Mouse (Mus musculus) spleen, adult 2 months (tissue): ENCODE results near the gene Pcbp2. TPM values are rescaled to one million over a fixed set of nuclear protein-coding genes. Genes with fewer than 3 reads are reported as not detected.
A peak's percentile ranks its signal among the peaks of the same experiment; 100 is the strongest.

ENCODE experiments used
- DNase-seq, 2 experiments: peaks; one replicate each; pipeline versions ENCODE4 v3.0.0 to v3.0.0-alpha.2; 2012 to 2021; ENCODE audit warnings: low spot score in 2 of 2, low read depth in 1 of 2
- H3K27ac ChIP-seq: fragments of 200-500 bp; 2 replicates; pipeline ENCODE4 v1.5.1; 2012; ENCODE audit warnings: low read length, inconsistent platforms; ENCODE audit not compliant: insufficient read depth
- H3K27me3 ChIP-seq: fragments of 200-500 bp; 2 replicates; pipeline ENCODE4 v1.6.1; 2012; ENCODE audit warnings: mild to moderate bottlenecking, moderate library complexity, low read length, inconsistent platforms; ENCODE audit not compliant: control insufficient read depth, insufficient read depth
- H3K36me3 ChIP-seq: fragments of 200-500 bp; 2 replicates; pipeline ENCODE4 v1.6.1; 2012; ENCODE audit warnings: mild to moderate bottlenecking, low read length, inconsistent platforms; ENCODE audit not compliant: control insufficient read depth, insufficient read depth
- H3K4me1 ChIP-seq: fragments of 200-500 bp; 2 replicates; pipeline ENCODE4 v1.6.1; 2011; ENCODE audit warnings: inconsistent platforms; ENCODE audit not compliant: control insufficient read depth, insufficient read depth, insufficient read length
- H3K4me3 ChIP-seq: fragments of 200-500 bp; 2 replicates; pipeline ENCODE4 v1.5.1; 2011; ENCODE audit warnings: mild to moderate bottlenecking, inconsistent platforms; ENCODE audit not compliant: insufficient read depth, insufficient read length; ENCODE audit errors: extremely low read depth
- CTCF ChIP-seq: fragments of 200-500 bp; IDR thresholded peaks from 2 replicates; pipeline ENCODE4 v1.5.1; 2011; ENCODE audit warnings: mild to moderate bottlenecking, inconsistent platforms; ENCODE audit not compliant: insufficient read depth, insufficient read length, insufficient replicate concordance; ENCODE audit errors: extremely low read depth
- POLR2A ChIP-seq: fragments of 200-500 bp; IDR thresholded peaks from 2 replicates; pipeline ENCODE4 v1.6.1; 2011; ENCODE audit warnings: low read depth, low read length, inconsistent platforms
- WGBS: fragments of 180-500 bp; shearing (Covaris S2); methylation state at CpG from one replicate; pipeline ENCODE4 v1.1.7; 2018; 5-methylcytosine and 5-hydroxymethylcytosine counted together
- polyA plus RNA-seq: library from polyadenylated mRNA; depleted of rRNA; stranded (reverse); fragments of >200 nt; gene quantifications from 2 replicates; pipeline ENCODE4 v1.2.3, GENCODE M21; 2012

Pcbp2 gene
- polyA plus RNA-seq, 1 experiment, result 378 TPM

- no peak for DNase-seq
- 87% methylated on average over 4 of the region's 4 CpGs for whole genome bisulfite sequencing
- Histone ChIP-seq H3K27me3 (no peaks in the 10 kb centered on the region), H3K4me3 (no peak overlapping the region), H3K36me3 (peaks cover 10% of the 10 kb centered on the region; the same call in 1 of the 2 replicates), H3K4me1 (peaks cover 2% of the 10 kb centered on the region; the same call in 1 of the 2 replicates), H3K27ac (no peak overlapping the region)
- TF ChIP-seq CTCF, result no peak
- TF ChIP-seq POLR2A, result no peak
Measured at GRCm38 (mm10) chr15:102521480-102521879, 51.1 kb downstream of the Pcbp2 start.

GRCm38 (mm10) chr15:102524892-102525485, 54.6 kb downstream of the Pcbp2 start, which contains the start of gene Npff:
Gene Npff (minus strand): TSS chr15:102524942.
- TF ChIP-seq CTCF (peak; percentile 94; the same call in 1 of the 2 replicates), POLR2A (no peak)
- Histone ChIP-seq H3K36me3 (peaks cover 23% of the 10 kb centered on the region), H3K27ac (0 out of 2 replicates have a peak within 1 kb of the TSS, but pooled peaks have one; percentile 21), H3K4me1 (no peaks in the 10 kb centered on the region), H3K4me3 (no peak within 1 kb of the TSS), H3K27me3 (no peaks in the 10 kb centered on the region)
- WGBS, result 43% methylated on average over 3 of the region's 3 CpGs
- peak; percentile 39 to 60 for DNase-seq

GRCm38 (mm10) chr15:102526111-102527002, 56.0 kb downstream of the Pcbp2 start:
- Histone ChIP-seq H3K36me3 (peaks cover 27% of the 10 kb centered on the region), H3K27me3 (no peaks in the 10 kb centered on the region), H3K27ac (peak overlapping the region; percentile 47; the same call in 1 of the 2 replicates), H3K4me1 (no peaks in the 10 kb centered on the region), H3K4me3 (no peak overlapping the region)
- 64% methylated on average over 6 of the region's 6 CpGs for WGBS
- no peak for DNase-seq
- TF ChIP-seq CTCF (no peak), POLR2A (no peak)

GRCm38 (mm10) chr15:102527936-102528335, 57.6 kb downstream of the Pcbp2 start:
- no peak overlapping the region for H3K4me3 ChIP-seq
- TF ChIP-seq POLR2A (no peak), CTCF (peak; percentile 16; the same call in 1 of the 2 replicates)
- H3K36me3 ChIP-seq, result peaks cover 37% of the 10 kb centered on the region
- no peak for DNase-seq
- 85% methylated on average over 3 of the region's 3 CpGs for WGBS
- H3K27me3 ChIP-seq, result no peaks in the 10 kb centered on the region
- H3K27ac ChIP-seq, result no peak overlapping the region
- H3K4me1 ChIP-seq, result no peaks in the 10 kb centered on the region

GRCm38 (mm10) chr15:102528396-102528795, 58.1 kb downstream of the Pcbp2 start:
- peaks cover 39% of the 10 kb centered on the region for H3K36me3 ChIP-seq
- H3K4me3 ChIP-seq, result no peak overlapping the region
- H3K27ac ChIP-seq, result no peak overlapping the region
- H3K27me3 ChIP-seq, result no peaks in the 10 kb centered on the region
- DNase-seq, result no peak
- WGBS, result 95% methylated on average over 1 of the region's 1 CpGs
- TF ChIP-seq CTCF (no peak), POLR2A (no peak)
- no peaks in the 10 kb centered on the region for H3K4me1 ChIP-seq

- DNase-seq, result no peak
- Histone ChIP-seq H3K36me3 (peaks cover 43% of the 10 kb centered on the region), H3K4me1 (no peaks in the 10 kb centered on the region), H3K4me3 (no peak overlapping the region), H3K27me3 (no peaks in the 10 kb centered on the region), H3K27ac (no peak overlapping the region)
- TF ChIP-seq POLR2A (no peak), CTCF (no peak)
- 76% methylated on average over 4 of the region's 4 CpGs for WGBS
Measured at GRCm38 (mm10) chr15:102530566-102530965, 60.2 kb downstream of the Pcbp2 start.

- TF ChIP-seq CTCF, result no peak
- no peak for TF ChIP-seq POLR2A
- Histone ChIP-seq H3K27ac (no peak overlapping the region), H3K27me3 (no peaks in the 10 kb centered on the region), H3K4me3 (no peak overlapping the region), H3K4me1 (no peaks in the 10 kb centered on the region), H3K36me3 (peaks cover 49% of the 10 kb centered on the region)
- no peak for DNase-seq
- 98% methylated on average over 4 of the region's 4 CpGs for WGBS
Measured at GRCm38 (mm10) chr15:102531586-102531985, 61.2 kb downstream of the Pcbp2 start.
